Mouse (Mus musculus): ENCODE measurements at regions not wholly inside any gene's neighbourhood (a gene's known extent, or its start where the extent isn't known, plus 50 kb on each side); places are given as distances from the start of the nearest gene placed in this dataset.

DNA sequence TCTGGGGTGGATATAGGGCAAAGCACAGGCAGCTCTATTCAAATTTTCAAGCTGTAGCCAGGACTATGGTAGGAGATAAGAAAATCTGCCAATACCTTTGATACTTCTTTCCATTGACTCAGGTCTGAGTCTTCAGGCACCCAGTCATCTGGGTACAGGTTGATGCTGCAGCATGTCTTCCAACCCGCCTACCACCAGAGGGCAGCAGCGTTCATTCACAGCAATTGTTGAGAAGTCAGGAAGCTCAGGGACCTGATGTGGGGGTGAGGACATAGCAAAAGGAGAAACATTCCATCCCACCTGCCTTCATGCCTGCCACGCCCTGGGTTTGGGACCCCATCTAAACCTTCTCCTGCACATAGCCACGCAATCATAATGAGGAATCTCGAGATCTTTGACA lies 118.2 kb upstream of the Gm21876 start:
- DNase-seq: peak; percentile 4 to 28

DNA sequence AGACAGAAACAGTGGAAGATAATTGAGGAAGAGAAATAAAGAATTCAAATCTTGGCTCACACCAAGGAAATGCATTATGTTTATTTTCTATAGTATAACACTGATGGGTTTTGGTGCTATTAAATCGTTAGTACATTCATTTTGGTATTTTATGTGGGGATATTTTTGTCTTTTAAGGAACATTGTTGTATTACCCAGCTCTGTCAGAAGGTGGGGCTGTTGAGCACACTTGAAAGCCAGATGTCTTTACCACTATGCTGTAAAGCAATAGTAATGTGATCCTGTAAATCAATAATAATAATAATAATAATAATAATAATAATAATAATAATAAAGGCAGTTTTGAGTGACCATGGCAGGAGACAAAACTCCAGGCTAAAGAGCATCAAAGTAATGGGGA lies 120.0 kb upstream of the Gm21876 start:
- DNase-seq: no peak

DNA sequence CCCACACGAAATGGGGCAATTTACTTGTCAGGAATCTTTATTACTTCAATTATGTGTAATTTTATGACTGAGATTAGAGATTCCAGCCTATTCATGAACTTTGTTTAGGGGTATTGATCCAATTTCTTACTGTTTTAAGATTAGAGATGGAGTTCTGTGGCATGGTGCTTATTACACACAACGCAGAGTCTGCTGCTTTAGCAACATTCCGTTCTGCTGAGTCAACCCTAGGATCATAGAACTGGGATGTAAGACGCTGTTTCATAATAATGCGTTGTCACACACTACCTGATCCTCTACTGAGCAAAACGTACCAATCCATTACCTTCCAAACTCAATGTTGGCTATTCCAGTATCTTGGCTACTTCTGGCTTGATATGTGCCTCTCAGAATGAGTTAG lies 121.9 kb upstream of the Gm21876 start:
- DNase-seq: no peak

DNA sequence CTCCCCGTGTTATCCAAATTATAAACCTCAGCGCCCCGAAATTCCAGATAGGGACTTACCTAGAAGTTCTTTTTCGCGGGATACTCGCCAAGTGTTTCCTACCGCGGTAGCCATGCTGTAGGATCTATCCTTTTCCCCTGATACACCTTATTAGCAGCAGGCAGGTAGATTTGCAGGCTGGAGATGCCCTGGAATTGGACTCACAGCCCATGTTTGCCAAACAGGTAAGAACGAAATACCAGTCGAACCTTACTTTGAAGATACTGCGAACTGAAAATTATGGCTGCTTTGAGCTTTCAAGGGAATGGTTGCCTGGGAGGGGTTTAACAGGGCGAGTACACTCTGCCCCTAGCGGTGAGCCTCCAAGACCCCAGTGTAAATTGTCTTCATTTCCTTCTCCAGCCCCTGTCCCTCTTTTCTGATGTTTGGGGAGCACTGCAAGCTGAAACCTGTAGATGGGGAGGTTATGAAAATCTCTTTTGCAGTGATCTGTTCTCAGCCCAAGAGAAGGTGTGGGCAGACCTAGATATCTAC lies 149.8 kb upstream of the Agtr2 start:
- DNase-seq: no peak

DNA sequence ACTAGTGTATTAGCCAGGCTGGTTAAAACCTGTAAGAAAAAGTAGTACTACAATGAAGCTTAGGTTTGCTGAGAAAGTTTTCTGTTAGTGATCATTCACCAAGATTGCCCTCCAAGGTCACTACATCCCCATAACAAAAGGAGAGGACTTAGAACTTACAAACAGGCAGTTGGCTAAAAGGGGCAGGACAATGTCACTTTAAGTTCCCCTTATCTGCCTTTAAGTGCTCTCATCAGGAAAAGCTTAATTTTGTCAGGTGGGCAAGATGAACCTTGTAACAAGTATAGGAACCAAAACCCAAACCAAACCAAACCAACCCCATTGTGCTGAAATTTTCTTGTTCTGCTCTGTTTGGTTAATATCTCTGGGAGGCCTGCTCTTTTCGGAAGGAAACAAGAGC lies 139.9 kb upstream of the Agtr2 start:
- DNase-seq: no peak

DNA sequence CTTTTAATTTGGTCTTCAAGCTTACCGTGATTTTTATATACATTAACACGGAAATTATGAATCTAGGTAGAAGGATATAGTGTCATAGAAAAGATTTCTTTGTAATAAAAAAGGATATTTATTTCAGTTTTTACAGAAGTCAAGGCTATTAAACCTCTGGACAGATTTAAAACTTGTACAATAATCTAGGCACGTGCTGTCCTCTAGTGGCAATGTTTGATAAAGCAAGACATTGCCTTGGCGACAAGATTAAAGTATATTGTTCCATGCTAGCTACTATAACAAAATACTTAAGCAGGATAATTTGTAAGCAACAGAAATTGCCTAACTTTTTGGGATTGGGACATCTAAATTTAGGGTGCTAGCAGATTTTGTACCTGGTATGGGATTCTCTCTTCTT lies 133.8 kb upstream of the Agtr2 start:
- DNase-seq: no peak

DNA sequence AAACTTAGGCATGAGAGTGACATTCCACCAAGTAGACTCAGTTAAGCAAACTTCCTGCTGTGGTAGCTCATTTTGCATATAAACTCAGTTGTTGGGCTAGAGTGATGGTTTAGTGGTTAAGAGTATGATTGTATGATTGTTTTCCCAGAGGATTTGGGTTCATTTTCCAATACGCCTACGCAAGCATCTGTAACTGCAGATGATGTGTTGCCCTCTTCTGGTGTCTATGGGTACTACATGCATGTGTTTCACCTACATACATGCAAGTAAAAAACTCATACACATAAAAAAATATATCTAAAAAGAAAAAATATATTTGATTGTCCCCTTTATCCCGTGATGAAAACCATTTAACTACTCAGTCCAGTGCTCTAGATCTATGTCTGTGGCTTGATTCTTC lies 132.0 kb upstream of the Agtr2 start:
- DNase-seq: no peak

DNA sequence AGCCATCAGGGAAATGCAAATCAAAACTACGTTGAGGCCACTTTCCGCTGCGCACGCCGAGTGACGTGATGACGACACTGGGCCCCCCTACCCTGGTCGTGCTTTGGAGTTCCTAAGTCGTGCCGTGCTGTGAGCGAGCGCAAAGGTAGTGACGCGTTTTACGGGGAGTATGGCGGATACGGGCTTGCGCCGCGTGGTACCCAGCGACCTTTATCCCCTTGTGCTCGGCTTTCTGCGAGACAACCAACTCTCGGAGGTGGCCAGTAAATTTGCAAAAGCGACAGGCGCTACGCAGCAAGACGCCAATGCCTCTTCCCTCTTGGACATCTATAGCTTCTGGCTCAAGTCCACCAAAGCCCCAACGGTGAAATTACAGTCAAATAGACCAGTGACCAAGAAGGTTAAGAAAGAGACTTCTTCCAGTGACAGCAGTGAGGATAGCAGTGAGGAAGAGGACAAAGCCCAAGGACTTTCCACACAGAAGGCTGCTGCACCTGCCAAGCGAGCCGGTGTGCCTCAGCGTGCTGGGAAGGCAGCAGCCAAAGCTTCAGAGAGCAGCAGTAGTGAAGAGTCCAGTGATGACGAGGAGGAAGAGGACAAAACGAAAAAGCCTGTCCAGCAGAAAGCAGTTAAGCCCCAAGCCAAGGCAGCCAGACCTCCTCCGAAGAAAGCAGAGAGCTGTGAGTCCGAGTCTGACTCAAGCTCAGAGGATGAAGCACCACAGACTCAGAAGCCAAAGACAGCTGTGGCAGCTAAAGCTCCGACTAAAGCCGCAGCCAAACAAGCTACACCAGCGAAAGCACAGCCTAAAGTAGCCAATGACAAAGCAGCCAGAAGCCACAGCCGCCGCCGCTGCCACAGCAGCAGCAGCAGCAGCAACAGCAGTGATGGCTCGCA lies 123.3 kb upstream of the Agtr2 start:
- DNase-seq: peak; percentile 36 to 47

DNA sequence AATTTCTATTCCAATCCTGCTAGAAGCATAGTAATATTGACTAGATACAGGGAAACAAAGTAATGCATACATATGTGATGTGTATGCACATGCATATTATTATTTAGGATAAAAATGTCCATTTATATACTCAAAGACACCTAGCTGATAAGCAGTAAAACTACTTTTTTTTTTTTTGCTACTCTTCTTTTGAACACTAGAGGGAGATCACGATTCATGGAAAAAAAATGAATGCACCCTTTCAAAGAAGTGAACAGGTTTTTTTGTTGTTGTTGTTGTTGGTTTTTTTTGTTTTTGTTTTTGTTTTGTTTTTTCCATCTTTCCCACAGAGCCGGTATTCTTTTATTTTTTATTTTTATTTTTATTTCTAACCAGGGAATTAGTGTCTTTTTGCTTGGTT lies 99.1 kb upstream of the Agtr2 start:
- DNase-seq: no peak

DNA sequence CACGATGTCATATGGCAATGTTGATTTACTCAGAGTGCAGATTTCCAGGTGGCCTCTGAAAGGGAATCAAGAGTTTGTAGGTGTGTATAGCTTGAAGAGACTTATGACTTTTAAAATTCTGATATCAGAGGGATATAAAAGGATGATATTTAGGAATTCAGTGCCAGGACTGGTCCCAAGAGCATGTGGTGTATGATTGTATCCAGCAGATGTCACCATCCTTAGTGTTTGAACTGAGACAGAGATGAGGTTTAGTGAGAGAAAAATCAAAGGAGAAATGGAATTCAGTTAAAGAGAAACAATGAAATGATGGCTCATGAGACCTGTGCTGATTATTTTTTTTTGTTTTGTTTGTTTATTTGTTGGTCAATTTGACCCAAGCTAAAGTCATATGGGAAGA lies 94.4 kb upstream of the Agtr2 start:
- DNase-seq: no peak

DNA sequence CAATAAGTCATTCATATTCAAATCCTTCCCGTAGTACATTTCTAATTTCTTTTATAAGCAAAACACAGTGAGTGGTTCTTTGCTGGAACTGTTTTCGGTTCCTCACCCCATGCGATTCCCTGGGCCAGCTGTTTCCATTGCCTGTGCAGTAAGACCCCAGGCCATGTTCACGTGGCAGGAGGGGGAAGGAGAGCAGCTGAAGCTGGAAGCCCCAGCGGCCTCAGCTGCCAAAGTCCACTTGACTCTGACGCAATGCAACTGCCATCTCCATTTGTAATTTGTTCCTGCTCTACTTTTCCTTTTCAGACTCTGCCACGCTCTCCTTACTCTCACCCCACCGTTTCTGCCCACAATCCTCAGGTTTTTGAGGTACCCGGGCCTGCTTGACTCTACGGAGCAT lies 91.1 kb upstream of the Agtr2 start:
- no peak for DNase-seq

DNA sequence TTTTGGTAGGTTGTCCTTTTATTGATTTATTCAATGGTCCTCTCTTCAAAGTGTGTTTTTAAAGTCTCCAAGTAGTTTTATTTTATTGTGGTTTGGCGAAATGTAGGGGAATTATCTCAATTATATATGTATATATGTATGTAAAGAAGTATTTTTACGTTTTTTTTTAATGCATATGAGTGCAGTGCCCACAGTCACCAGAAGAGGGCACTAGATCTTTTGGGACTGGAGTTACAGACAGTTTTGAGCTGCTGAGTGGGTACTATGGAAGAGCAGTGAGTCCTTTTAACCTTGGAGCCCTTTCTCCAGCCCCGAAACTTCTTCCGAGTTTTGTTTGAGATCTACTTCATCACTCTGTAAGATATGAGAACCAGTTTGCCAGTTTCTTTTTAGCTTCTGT lies 59.5 kb upstream of the Agtr2 start:
- DNase-seq: no peak

DNA sequence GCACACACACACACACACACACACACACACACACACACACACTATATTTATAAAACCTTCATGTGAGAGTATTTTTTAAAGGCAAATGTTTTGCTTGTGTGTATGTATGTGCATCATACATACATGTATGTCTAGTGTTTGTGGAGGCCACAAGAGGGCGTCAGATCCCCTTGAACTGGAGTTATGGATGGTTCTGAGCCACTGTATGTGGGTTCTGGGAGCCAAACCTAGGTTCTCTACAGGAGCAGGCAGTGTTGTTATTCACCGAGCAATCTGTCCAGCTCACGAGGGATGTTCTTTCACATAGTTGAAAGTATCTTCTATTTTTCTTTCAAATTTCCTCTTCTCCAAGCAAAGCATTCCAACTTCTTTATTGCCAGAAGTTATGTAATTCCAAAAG lies 56.3 kb upstream of the Agtr2 start:
- no peak for DNase-seq

DNA sequence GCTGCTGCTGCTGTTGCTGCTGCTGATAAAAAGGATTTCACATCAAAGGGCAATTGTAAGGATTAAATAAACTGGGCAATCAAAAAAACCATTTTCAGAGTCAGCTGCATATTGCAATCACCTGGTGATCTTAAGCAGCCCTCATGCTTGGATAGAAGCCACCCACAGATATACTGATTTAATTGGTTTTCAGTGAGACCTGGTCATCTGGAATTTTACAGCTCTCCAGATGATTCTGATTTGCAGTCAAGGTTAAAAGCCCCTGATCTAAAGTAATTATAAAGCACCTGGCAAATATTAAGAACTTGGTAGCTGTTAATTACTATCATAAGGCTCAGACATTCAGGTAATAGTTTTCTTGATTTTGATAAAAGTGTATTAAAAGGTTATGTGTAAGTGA lies 50.8 kb upstream of the Agtr2 start:
- DNase-seq: no peak

Measured in cerebellum, postnatal 36 days (tissue).